Mouse (Mus musculus): ENCODE measurements at regions not wholly inside any gene's neighbourhood (a gene's known extent, or its start where the extent isn't known, plus 50 kb on each side); places are given as distances from the start of the nearest gene placed in this dataset.

DNA sequence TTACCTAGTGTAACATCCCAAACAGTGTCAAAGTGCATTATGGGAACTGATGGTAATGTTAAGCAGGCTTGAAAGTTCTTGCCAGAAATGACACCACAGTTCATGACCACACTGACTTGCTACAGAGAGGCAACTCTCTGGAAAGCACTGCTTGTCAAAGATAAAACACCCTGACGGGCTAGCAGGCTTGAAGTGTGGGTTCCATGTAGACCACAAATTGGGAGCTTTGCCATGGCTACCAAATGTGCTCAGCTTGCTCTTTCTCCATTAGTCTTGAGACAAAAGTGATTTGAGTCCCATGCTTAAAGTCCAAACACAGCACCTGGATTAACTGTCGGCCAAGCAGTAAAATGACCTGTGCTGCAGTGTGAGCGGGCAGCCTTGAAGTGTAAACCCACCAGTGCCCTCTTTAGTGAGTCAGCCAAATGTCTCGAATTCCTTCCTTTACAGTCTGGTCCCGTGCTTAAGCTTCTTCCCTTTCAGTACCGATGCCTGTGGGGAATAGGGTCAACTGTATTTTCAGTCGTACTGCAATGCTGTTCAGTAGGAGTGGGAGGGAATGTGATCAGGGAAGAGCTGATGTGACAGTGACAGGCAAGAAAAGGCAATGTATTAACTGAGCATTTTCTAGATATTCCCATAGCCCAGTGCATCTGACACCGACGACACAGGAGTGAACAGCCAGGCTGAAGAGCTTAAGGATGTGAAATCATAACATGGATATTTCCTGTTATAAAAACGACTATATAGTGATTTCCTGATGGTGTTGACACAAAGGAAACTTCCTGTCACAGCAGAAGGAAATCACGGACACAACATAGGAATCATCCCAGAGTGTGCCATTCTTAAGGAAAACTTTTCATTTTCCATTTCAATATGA is 600.4 kb upstream of the Nr5a2 start:
- no peak overlapping the region for H3K9ac ChIP-seq (ENCODE audit: insufficient read depth, low read depth, low read length, poor library complexity, severe bottlenecking)
- no peak for DNase-seq (ENCODE audit: low read depth, low spot score)
- H3K4me3 ChIP-seq (ENCODE audit: insufficient read depth in 1 of 2, low read depth in 1 of 2, low read length in 2 of 2, poor library complexity in 1 of 2, severe bottlenecking in 1 of 2), result no peak overlapping the region
- in situ Hi-C loops (cut with MboI; ENCODE audit: low sequenced_read_pairs in 2 of 2, unreplicated experiment in 2 of 2), result no loop called here
- H3K4me1 ChIP-seq (ENCODE audit: control insufficient read depth in 2 of 2, insufficient read depth in 2 of 2, low read length in 2 of 2, poor library complexity in 1 of 2), result no peaks in the 10 kb centered on the region
- H3K36me3 ChIP-seq (ENCODE audit: control insufficient read depth, insufficient read depth, low read length, poor library complexity, severe bottlenecking), result no peaks in the 10 kb centered on the region
- H3K27ac ChIP-seq (ENCODE audit: insufficient read depth, low read depth, low read length, poor library complexity, severe bottlenecking), result no peak overlapping the region
- TF ChIP-seq HCFC1 (IDR thresholded peaks at IDR 0.05; ENCODE audit: borderline replicate concordance, insufficient read depth, low read length) (no peak), CHD2 (IDR thresholded peaks at IDR 0.05; ENCODE audit: low read depth, low read length) (no peak), MAFK (IDR thresholded peaks at IDR 0.05; ENCODE audit: insufficient read depth, low read depth, low read length) (no peak), ZC3H11A (IDR thresholded peaks at IDR 0.05; ENCODE audit: borderline replicate concordance, low read depth, low read length) (no peak), ZNF384 (IDR thresholded peaks at IDR 0.05; ENCODE audit: low read depth, low read length) (no peak)
- no peaks in the 10 kb centered on the region for H3K9me3 ChIP-seq (ENCODE audit: control insufficient read depth, insufficient read depth, low read depth, low read length)

DNA sequence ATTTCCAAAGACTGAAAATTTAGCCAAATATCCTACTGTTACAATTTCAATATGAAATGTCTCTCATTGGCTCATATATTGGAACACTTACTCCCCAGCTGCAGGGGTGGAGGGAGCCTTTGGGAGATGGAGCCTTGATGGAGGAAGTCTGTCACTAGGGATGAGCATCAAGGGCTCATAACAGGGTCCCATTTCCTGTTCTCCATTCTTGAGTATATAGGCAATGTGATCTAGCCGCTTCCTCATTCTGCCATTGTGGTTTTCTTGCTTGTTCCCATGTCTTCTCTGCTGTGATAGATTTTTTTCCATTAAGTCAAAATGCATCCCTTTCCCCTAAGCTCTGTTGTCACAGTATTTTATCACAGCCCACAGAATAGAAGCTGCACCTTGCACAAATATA is 589.4 kb upstream of the Nr5a2 start:
- Histone ChIP-seq H3K27ac (ENCODE audit: insufficient read depth, low read depth, low read length, poor library complexity, severe bottlenecking) (no peak overlapping the region), H3K36me3 (ENCODE audit: control insufficient read depth, insufficient read depth, low read length, poor library complexity, severe bottlenecking) (no peaks in the 10 kb centered on the region), H3K9me3 (ENCODE audit: control insufficient read depth, insufficient read depth, low read depth, low read length) (no peaks in the 10 kb centered on the region), H3K4me3 (ENCODE audit: insufficient read depth in 1 of 2, low read depth in 1 of 2, low read length in 2 of 2, poor library complexity in 1 of 2, severe bottlenecking in 1 of 2) (no peak overlapping the region), H3K4me1 (ENCODE audit: control insufficient read depth in 2 of 2, insufficient read depth in 2 of 2, low read length in 2 of 2, poor library complexity in 1 of 2) (no peaks in the 10 kb centered on the region), H3K9ac (ENCODE audit: insufficient read depth, low read depth, low read length, poor library complexity, severe bottlenecking) (no peak overlapping the region)
- TF ChIP-seq MAFK (IDR thresholded peaks at IDR 0.05; ENCODE audit: insufficient read depth, low read depth, low read length) (no peak), HCFC1 (IDR thresholded peaks at IDR 0.05; ENCODE audit: borderline replicate concordance, insufficient read depth, low read length) (no peak), ZC3H11A (IDR thresholded peaks at IDR 0.05; ENCODE audit: borderline replicate concordance, low read depth, low read length) (no peak), CHD2 (IDR thresholded peaks at IDR 0.05; ENCODE audit: low read depth, low read length) (no peak), ZNF384 (IDR thresholded peaks at IDR 0.05; ENCODE audit: low read depth, low read length) (no peak)
- no peak for DNase-seq (ENCODE audit: low read depth, low spot score)
- in situ Hi-C loops (cut with MboI; ENCODE audit: low sequenced_read_pairs in 2 of 2, unreplicated experiment in 2 of 2), result no loop called here

DNA sequence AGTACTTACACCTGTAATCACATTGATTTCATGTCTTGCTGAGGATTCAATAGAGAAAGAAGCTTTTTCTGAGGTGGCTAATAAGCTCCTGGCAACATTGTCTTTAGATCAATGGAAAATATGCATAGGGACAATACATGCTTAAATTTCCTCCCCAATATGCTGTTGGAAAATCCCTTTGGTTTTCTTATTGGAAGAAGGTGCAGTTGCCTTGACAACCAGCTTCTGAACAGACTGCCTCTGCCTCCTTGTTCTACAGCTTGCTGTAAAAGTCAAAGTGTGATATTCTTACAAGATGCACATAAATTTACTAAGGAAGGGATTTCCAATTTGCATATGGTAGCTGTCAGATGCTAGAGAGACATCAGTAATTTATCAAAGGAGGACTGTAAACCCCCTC is 585.4 kb upstream of the Nr5a2 start:
- H3K36me3 ChIP-seq (ENCODE audit: control insufficient read depth, insufficient read depth, low read length, poor library complexity, severe bottlenecking), result no peaks in the 10 kb centered on the region
- no peaks in the 10 kb centered on the region for H3K4me1 ChIP-seq (ENCODE audit: control insufficient read depth in 2 of 2, insufficient read depth in 2 of 2, low read length in 2 of 2, poor library complexity in 1 of 2)
- no peak for DNase-seq (ENCODE audit: low read depth, low spot score)
- TF ChIP-seq CHD2 (IDR thresholded peaks at IDR 0.05; ENCODE audit: low read depth, low read length), result no peak
- no peak for TF ChIP-seq HCFC1 (IDR thresholded peaks at IDR 0.05; ENCODE audit: borderline replicate concordance, insufficient read depth, low read length)
- no peak for TF ChIP-seq ZNF384 (IDR thresholded peaks at IDR 0.05; ENCODE audit: low read depth, low read length)
- TF ChIP-seq ZC3H11A (IDR thresholded peaks at IDR 0.05; ENCODE audit: borderline replicate concordance, low read depth, low read length), result no peak
- no peaks in the 10 kb centered on the region for H3K9me3 ChIP-seq (ENCODE audit: control insufficient read depth, insufficient read depth, low read depth, low read length)
- no peak overlapping the region for H3K9ac ChIP-seq (ENCODE audit: insufficient read depth, low read depth, low read length, poor library complexity, severe bottlenecking)
- no peak overlapping the region for H3K27ac ChIP-seq (ENCODE audit: insufficient read depth, low read depth, low read length, poor library complexity, severe bottlenecking)
- no peak overlapping the region for H3K4me3 ChIP-seq (ENCODE audit: insufficient read depth in 1 of 2, low read depth in 1 of 2, low read length in 2 of 2, poor library complexity in 1 of 2, severe bottlenecking in 1 of 2)
- in situ Hi-C loops (cut with MboI; ENCODE audit: low sequenced_read_pairs in 2 of 2, unreplicated experiment in 2 of 2), result no loop called here

DNA sequence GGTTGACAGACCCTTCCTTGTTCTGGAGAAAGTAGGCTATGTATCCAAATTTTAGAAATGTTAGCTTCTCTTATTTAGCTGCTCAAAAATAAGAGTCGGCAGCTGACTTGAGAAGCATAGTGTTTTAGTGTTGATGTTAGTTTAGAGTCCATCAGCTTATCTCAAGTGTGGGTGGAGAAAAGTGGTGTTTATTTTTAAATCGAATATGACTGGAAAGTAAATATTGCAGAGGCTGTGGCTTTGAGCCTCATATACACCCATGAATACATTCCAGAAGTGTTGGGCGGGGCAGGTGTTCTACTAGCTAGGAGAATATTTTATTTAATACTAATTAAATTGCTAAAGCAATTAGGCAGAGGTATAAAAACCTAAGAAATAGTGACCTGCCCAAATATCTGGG is 583.6 kb upstream of the Nr5a2 start:
- no peak overlapping the region for H3K27ac ChIP-seq (ENCODE audit: insufficient read depth, low read depth, low read length, poor library complexity, severe bottlenecking)
- H3K9me3 ChIP-seq (ENCODE audit: control insufficient read depth, insufficient read depth, low read depth, low read length), result no peaks in the 10 kb centered on the region
- no peak overlapping the region for H3K4me3 ChIP-seq (ENCODE audit: insufficient read depth in 1 of 2, low read depth in 1 of 2, low read length in 2 of 2, poor library complexity in 1 of 2, severe bottlenecking in 1 of 2)
- no peak for DNase-seq (ENCODE audit: low read depth, low spot score)
- no peaks in the 10 kb centered on the region for H3K4me1 ChIP-seq (ENCODE audit: control insufficient read depth in 2 of 2, insufficient read depth in 2 of 2, low read length in 2 of 2, poor library complexity in 1 of 2)
- no peak overlapping the region for H3K9ac ChIP-seq (ENCODE audit: insufficient read depth, low read depth, low read length, poor library complexity, severe bottlenecking)
- in situ Hi-C loops (cut with MboI; ENCODE audit: low sequenced_read_pairs in 2 of 2, unreplicated experiment in 2 of 2), result no loop called here
- no peaks in the 10 kb centered on the region for H3K36me3 ChIP-seq (ENCODE audit: control insufficient read depth, insufficient read depth, low read length, poor library complexity, severe bottlenecking)
- TF ChIP-seq HCFC1 (IDR thresholded peaks at IDR 0.05; ENCODE audit: borderline replicate concordance, insufficient read depth, low read length) (no peak), MAFK (IDR thresholded peaks at IDR 0.05; ENCODE audit: insufficient read depth, low read depth, low read length) (no peak), CHD2 (IDR thresholded peaks at IDR 0.05; ENCODE audit: low read depth, low read length) (no peak), ZC3H11A (IDR thresholded peaks at IDR 0.05; ENCODE audit: borderline replicate concordance, low read depth, low read length) (no peak), ZNF384 (IDR thresholded peaks at IDR 0.05; ENCODE audit: low read depth, low read length) (no peak)

Measured in ES-E14 (cell line).